Mouse (Mus musculus): Measurements from ENCODE around the gene Jmjd8. TPM values are rescaled to one million over a fixed set of nuclear protein-coding genes. Genes with fewer than 3 reads are reported as not detected.

Gene Jmjd8
- 32.6 TPM for total RNA-seq (2023)

DNA sequence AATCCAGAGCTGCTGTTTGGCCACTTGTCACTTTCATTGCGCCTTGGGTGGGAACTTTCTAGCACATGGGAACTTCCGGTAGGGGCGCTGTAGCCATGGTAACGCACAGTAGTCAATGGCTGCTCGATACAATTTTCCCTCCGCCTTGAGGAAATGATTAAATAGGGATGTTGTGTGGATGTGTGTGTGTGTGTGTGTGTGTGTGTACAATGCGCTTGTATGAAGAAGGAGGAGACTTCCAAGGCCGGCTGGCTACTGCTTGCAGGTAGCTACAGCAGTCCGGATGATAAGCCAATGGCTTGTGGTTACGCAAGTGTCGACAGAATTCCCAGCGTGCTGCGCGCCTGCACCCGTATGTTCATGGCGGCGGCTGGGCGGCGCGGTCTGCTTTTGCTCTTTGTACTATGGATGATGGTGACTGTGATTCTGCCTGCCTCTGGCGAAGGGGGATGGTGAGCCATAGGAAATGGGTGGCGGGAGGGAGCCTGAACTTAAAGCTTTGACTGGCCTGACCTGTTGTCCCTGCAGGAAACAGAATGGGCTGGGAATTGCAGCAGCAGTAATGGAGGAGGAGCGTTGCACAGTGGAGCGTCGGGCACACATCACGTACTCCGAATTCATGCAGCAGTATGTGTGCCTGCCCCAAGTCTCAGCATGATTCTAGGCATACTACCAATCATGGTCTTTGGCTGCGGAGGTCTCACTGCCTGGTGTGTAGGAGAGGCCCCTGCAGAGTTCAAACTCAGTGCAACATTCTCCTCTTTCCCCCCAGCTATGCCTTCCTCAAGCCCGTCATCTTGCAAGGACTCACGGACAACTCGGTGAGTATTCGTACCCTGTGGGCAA is at the start of gene Jmjd8:
Jmjd8 (plus strand) TSS at position 156 of the 846 bp plus-strand sequence.

DNA sequence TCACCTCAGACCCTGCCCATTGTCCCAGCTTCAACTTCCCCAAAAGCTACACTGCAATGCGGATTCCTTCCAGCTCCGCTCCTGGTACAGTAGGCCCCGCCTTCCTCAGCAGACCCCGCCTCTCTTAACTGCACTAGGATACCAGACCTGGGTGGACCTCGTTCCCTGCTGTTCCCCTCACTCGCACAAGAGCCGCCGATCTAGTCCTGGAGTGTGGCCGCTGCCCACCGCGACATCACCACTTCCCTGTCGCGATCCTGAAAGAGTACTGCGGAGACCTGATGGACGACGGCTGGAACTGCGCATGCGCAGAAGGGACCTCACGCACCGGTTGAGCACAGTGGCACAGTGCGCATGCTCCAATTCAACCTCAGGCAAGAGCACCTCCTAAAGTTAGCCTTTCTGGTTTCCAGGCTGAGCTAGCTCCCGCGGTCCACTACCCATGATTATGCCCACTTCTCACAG is 43.4 kb upstream of the Jmjd8 start, which contains the start of gene Haghl:
Haghl (minus strand) TSS at position 393 of the 465 bp plus-strand sequence.

DNA sequence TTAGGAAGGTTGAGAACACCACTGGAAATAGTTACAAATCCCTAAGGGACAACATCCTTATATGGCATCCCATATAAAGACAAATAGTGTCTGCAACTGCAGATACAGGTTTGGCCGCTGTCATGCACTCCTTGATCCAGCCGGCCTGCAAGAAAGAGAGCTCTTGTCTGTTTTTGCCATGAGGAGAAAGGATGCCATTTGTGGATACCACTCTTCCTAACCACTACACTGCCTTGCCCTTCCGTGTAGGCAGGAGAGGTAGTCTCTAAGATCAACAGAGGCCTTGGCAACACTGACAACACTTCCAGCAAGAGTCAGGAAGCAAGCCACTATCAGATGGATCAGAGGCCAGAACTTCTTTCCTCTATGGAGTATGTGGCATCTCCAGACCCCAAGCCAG is 42.4 kb upstream of the Jmjd8 start, which contains the start of gene Ccdc78:
Ccdc78 (plus strand) TSS at position 301 of the 400 bp plus-strand sequence.

DNA sequence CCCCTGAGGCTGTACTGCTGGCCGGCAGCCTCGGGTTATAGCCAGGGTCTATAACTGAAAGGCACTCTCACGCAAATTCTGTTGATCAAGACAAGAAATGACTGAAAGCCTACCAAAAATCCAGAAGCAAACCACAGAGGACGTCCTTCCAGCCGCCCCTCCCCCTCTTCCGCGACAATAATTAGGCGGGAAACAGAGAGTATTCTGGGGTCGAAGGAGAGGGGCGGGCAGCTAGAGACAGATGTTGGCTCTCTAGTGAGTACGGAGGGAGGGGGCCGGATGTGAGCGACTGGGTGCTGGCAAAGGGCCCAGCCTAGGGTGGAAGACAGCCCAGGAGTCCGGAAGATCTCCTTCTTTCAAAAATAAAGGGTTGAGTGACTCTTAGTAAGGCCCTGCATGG is 36.1 kb upstream of the Jmjd8 start, which contains the start of gene Fam173a:
Fam173a (minus strand) TSS at position 287 of the 400 bp plus-strand sequence.

DNA sequence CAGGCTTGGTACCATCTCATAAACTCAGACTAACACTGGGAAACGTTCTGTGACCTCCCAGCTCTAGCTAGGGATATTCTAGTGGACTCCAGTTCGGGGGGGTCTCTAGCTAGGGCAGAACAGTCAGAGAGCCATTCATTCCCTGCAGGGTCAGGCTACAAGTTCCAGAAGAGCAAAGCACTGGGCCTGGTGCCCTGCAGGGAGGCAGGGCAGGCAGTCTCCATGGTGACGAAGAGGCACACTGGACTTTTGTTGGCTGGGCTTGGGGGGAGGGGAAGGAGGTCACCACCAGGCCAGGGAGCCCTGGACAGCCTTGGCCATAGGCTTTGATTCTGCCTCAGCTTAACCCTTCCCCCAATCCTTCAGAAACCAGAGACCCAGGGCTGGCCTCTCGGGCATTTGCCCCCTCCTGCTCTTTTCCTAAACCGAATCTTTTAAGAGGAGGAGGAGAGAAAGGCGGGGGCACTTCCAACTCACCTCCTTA is 33.0 kb upstream of the Jmjd8 start, which contains the start of gene AC134908.4:
AC134908.4 (minus strand) TSS at position 51 of the 484 bp plus-strand sequence.

DNA sequence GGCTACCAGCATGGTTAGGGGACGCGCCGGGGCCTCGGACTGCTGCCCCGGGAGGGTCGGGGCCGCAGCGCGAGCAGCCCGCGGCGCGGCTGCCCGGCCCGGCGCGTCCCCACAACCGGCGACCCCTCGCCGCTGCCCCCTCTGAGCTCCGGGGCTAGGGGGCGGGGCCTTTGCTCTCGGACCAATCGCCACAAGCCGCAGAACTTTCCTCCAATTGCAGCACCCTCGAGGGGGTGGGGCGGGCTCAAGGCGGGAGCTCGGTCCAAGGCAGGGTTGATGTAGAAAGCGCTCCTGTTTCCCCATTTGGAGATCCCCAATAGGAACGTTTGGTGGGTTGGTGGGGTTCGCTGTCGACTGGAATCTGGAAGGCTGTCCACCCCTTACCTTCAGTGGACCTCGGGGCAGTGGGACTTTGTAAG is 31.7 kb upstream of the Jmjd8 start, which contains the start of gene Metrn:
Metrn (minus strand) TSS at position 186 of the 419 bp plus-strand sequence.

DNA sequence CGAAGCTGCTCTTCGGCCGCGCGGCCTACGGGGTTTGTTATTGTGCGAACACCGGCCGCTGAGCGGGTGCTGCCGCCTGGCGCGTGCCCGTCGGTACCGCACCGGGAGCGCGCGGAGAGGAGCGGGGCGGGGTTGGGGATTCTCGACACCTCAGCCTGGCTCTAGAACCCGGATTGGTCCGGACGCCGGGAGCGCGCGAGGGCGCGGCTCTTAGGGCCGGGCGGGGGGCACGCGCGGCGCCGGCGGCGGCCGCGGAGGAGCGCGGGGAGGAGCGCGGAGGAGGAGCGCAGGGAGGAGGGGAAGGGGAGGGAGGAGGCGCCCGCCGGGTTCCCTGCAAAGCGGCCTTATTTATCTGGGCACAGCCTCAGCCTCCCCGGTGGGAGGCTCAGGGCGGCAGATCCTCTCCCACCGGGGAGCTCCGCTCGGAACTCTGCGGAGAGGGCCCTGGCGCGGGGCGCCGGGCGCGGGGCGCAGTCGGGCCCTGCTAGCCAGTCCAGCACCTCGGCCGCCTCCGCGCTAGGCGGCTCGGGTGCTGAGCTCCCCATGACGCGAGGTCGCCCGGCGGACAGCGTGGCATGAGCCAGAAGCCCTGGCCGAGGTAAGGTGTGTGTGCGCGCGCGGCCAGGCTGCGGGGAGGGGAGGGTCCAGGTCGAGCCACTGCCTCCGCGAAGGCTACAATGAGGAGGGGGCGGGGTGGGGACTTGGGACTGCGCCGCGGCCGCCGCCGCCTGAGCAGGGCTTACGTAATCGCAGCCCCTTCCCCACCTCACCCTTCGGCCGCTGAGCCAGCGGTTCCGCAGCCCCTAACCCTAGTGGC is 19.7 kb upstream of the Jmjd8 start, which contains the start of gene Fbxl16:
Fbxl16 (plus strand) TSS at position 297 of the 817 bp plus-strand sequence.

DNA sequence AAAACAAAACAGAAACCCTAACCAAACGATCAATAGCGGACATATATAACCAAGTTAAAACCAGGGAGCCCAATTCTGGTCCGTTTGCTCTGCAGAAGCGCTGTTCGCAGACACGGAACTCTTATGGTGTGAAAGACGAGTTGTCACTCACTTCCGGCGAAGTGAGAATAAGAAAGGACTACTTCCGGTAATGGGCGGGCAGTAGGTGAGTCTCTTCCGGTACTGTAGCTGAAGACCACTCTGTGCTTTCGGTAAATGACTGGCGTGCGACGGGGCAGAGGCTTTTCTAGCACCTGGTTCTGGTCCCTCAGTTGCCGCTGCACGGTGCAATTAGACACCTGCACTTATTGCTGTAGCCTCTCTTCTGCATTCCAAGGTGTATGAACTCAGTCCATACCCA is 5.2 kb upstream of the Jmjd8 start, which contains the start of gene Wdr24:
Wdr24 (plus strand) TSS at position 176 of the 400 bp plus-strand sequence.

DNA sequence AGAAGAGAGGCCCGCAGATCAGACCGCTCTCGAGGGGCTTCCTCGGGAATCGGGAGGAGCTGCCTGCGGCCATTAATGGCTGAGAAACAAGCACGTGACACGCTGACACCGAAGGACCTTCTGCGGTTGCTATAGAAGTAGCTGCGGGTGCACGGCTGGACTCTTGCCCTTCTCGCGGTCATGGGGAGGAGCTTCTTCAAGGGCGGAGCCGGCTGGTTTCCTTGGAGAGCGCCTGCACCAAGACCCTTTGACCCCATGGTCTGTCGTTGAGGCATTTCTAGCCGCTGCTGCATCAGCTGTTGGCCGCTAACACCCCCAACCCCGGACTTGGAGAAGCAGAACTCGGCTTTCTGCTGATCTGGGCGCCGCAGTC is 4.6 kb downstream of the Jmjd8 start, which contains the start of gene Stub1:
Stub1 (minus strand) TSS at position 114 of the 373 bp plus-strand sequence.

DNA sequence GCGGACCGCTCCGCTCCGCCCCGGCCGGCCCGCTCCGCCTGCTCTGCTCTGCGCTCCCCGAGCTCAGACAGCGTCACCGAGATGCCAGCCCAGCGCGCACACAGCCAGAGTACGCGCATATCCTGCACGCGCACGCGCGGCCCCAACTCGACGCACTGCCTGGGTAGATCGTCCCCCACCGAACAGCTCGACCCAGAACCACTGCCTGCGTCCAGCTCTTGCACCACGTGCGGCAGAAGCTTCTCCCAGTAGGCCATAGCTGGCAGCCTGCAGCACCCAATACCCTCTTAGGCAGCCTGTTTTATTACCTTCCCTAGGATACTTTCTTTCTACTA is 8.4 kb downstream of the Jmjd8 start, which contains the start of gene Rhbdl1:
Rhbdl1 (minus strand) TSS at position 220 of the 335 bp plus-strand sequence.

DNA sequence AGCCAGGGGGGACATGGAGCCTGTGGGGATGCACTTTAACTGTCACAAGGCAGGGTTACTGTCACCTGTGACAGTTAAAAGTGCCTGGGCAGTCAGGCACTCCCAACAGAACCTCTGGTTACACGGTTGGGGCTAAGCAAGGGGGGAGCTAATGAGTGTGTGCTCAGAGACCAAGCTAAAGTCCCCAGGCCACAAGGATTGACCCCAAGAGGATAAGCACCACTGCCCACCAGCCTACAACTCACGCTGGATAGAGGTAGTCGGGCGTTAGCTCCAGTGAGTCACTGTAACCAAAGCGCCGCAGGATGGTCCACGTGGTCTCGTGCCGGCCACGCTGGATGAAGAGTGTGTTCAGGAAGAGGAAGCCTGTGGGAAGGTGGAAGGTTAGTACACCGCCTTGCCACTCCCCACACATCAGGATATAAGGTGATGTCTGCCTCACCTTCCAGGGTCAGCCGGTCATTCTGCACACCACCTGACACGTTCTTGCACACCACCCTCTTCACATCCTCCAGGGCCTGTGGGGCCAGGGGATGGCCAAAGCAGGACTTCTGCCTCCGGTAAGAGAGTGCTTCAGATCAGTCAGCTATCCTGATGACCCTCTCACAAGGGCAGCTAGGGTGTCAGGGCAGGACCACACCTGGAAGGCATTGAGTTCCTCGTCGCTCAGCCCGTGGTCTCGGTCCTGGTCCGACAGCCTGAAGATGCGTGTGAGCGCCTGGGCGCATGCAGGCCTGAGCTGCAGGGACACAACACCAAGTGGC is 12.6 kb downstream of the Jmjd8 start, which contains the start of gene Gm20683:
Gm20683 (minus strand) TSS at position 647 of the 764 bp plus-strand sequence.

DNA sequence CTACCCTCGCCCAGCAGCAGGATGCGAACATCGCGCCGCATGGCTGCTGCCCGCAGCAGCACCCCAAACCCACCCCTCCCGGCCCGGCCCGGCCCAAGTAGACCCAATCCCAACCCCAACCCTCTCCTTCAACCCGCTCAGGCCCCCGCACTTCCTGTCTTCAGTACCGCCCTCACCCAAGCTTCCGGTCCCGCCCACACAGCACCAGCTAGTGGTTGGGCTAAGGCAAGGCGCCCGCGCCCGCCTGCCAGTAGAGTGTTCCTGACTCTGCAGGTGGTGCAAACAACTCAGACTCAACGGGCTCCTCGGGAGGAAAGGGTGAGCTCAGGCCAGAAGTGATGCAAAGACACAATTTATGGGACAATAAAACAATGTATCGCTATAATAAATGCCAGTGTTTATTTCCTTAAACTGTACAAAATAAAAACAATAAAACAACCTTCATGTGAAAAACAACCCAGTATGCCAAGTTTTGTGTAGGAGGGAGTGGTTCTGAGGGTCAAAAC is 15.8 kb downstream of the Jmjd8 start, which contains the start of gene Rhot2:
Rhot2 (minus strand) TSS at position 456 of the 506 bp plus-strand sequence.

DNA sequence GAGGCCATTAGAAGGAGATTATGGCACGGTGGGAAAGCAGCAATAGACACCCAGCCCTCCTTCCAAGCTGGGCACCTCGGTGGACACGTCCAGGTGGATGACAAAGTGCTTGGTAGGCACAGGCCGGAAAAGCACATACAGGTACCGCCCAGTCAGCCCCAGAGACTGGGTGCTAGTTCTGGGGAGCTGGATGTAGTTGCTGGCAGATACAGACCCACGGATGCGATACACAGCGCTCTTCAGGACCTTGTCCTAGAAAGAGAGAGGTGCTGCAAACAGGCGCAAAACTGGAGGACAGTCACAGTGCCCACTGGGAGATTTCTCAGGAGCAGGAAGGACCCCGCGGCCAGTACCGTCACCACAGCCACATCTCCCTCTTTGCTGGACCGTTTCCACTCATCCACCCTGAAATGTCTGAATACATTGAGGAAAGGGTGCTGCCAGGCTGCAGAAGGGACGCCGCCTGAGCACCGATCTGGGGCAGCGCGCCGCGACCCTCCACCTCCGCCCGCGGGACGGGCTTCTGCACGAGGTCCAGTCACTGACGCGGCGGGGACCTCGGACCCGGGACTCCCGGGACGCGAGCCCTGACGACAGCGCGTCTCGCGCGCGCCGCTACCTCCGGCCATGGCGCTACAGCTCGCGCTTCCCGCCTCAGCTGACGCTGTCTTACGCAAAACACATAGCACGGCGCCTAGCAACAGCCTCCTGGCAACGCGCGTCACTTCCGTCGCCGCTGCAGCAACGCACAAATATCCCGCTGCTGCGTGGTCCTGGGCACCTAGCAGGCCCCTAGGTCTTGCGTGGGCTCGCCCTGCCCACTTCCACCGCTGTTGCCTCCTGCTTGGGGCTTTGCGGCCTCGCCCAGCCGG is 32.4 kb downstream of the Jmjd8 start, which contains the start of gene Wdr90:
Wdr90 (minus strand) TSS at position 670 of the 872 bp plus-strand sequence.

DNA sequence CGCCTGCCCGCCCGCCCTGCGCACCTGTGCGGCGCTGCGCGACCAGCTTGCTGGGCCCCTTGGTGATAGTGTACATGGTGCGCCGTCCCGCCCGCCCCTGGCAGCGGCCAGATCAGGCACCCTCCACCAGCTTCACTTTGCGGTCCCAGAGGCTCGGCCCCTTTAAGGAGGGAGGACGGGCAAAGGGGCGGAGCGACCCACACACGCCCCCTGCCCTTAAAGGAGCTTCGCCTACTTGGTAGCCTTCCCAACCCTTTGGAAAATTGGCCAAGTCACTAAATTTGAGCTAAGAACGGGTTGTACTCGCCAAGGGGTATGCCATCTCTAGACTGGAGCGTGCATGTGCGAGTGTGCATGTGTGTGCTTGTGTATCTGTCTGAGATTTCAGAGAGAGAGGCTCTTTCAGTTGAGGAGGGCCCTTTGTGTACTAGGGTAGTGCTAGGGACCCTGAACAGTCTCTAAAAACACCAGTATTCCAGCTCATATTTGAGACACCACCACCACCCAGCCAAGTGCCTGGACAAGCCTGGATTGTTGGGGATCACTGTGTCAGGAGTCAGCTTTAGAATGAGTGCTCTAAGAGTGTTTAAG is 40.0 kb downstream of the Jmjd8 start, which contains the start of gene Mcrip2:
Mcrip2 (minus strand) TSS at position 164 of the 591 bp plus-strand sequence.

DNA sequence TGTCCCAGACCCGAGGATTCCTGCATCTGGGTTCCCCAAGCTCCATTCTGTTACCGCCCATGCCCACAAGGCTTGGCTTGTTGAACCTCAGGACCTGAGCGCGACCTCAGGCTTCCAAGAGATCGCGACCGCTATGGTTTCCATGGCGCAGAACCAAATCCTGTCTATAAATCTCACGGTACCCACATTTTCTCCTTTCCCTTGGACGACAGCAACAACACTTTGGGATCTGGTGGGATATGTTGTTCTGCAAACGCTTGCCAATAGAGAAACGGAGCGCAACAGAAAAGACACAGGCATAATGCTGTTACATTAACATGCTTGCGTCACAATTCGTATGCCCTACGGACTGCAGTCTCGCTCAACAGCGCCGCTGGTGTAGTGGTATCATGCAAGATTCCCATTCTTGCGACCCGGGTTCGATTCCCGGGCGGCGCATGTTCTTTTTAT is 46.1 kb downstream of the Jmjd8 start, which contains the start of gene Mettl26:
Mettl26 (plus strand) TSS at position 354 of the 450 bp plus-strand sequence.

DNA sequence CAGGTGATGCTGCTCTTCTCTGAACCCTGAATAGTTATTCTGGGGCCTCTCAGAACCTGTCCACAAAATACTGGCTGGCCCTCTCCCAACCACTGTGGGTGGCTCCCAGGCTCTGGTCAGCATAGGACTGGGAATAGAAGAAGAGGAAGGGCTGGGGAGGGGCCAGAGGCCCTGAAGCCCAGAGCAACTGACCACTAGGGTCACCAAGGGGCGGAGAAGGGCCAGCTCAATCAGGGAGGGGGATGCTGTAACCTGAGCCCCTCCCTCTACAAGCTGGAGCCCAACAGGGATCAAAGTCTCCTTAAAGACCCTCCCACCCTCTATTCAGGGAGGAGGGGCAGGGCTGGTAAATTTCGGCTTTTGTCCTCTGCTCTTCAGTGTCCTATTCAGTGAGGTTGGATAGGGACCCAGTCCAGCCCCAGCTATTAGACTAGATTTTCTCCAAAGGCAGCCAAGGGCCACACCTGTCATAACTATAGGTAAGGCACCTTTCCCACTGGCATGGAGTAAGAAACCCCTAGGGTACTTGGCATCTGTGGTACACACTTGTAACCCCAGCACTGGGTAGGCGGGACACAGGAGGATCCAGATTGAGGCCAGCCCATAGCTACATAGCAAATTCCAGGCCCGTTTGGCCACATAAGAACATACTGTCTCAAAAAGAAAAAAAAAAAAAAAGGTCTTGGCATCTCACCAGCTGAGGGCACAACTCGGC is 51.7 kb downstream of the Jmjd8 start, which contains the start of gene Wfikkn1:
Wfikkn1 (minus strand) TSS at position 663 of the 715 bp plus-strand sequence.

